In genomic region chr2:163356113-163356840, GRCm38 (mm10) we compare ENCODE assay signal across 12 mouse cellular contexts. TPM values are rescaled to one million over a fixed set of nuclear protein-coding genes. Genes with fewer than 3 reads are reported as not detected.
DNase-seq lines count a peak whose midpoint lies in the region; ATAC-seq and TF ChIP-seq lines count a peak whose summit lies in the region.
"Had no signal": no experiment of that assay in that cellular context is flagged by ENCODE, and none has a peak within 500 bp of the region (broad histone marks: within the 10 kb centered on the region; RNA-seq: fewer than 3 reads in every experiment).

No protein-coding gene starts in this region.

- no peaks in the 10 kb centered on the region for H3K36me3 ChIP-seq in hindbrain, embryonic 12.5 days
- H3K36me3 ChIP-seq in hindbrain, embryonic 13.5 days = no peaks in the 10 kb centered on the region
- no peaks in the 10 kb centered on the region for H3K36me3 ChIP-seq in liver, postnatal 0 days (replicated peaks; ENCODE audit: insufficient read depth, low read length)
- H3K36me3 ChIP-seq: midbrain, embryonic 12.5 days; neural tube, embryonic 13.5 days had no signal

- H3K27me3 ChIP-seq in hindbrain, embryonic 12.5 days = peaks cover 6% of the 10 kb centered on the region; the same call in 1 of the 2 replicates
- 0 out of 2 replicates have a peak, but pooled peaks cover 2% of the 10 kb centered on the region for H3K27me3 ChIP-seq in hindbrain, embryonic 13.5 days
- no peaks in the 10 kb centered on the region for H3K27me3 ChIP-seq in liver, postnatal 0 days (ENCODE audit: insufficient read depth, low read length)
- H3K27me3 ChIP-seq: midbrain, embryonic 12.5 days; neural tube, embryonic 13.5 days had no signal

- no peaks in the 10 kb centered on the region for H3K4me1 ChIP-seq in hindbrain, embryonic 12.5 days
- 0 out of 2 replicates have a peak, but pooled peaks cover 3% of the 10 kb centered on the region for H3K4me1 ChIP-seq in hindbrain, embryonic 13.5 days (replicated peaks)
- H3K4me1 ChIP-seq in liver, postnatal 0 days (ENCODE audit: insufficient read depth) = 0 out of 2 replicates have a peak, but pooled peaks cover 8% of the 10 kb centered on the region
- H3K4me1 ChIP-seq: midbrain, embryonic 12.5 days; neural tube, embryonic 13.5 days had no signal

- WGBS in hindbrain, embryonic 12.5 days = 83% methylated on average over 12 of the region's 12 CpGs
- 85% methylated on average over 12 of the region's 12 CpGs for WGBS in hindbrain, embryonic 13.5 days
- 49% methylated on average over 12 of the region's 12 CpGs for WGBS in liver, postnatal 0 days (ENCODE audit: insufficient replicate concordance)

- 0 out of 2 replicates have a peak overlapping the region, but pooled peaks have one; percentile 12 for H3K27ac ChIP-seq in hindbrain, embryonic 12.5 days
- H3K27ac ChIP-seq in hindbrain, embryonic 13.5 days = no peak overlapping the region
- H3K27ac ChIP-seq in liver, postnatal 0 days (ENCODE audit: low read depth) = peak overlapping the region; percentile 55
- H3K27ac ChIP-seq: midbrain, embryonic 12.5 days; neural tube, embryonic 13.5 days had no signal

- H3K4me2 ChIP-seq in hindbrain, embryonic 12.5 days (replicated peaks) = no peak overlapping the region
- H3K4me2 ChIP-seq in hindbrain, embryonic 13.5 days = no peak overlapping the region
- H3K4me2 ChIP-seq in liver, postnatal 0 days (ENCODE audit: low read depth, low read length) = peak overlapping the region; percentile 63
- H3K4me2 ChIP-seq: midbrain, embryonic 12.5 days; neural tube, embryonic 13.5 days had no signal

- ATAC-seq in hindbrain, embryonic 12.5 days (ENCODE audit: low FRiP score) = no peak
- no peak for ATAC-seq in hindbrain, embryonic 13.5 days (ENCODE audit: low FRiP score)
- ATAC-seq in common myeloid progenitor, adult 5-6 weeks (replicated peaks; ENCODE audit: low read depth, poor library complexity, severe bottlenecking) = 0 out of 2 replicates have a peak, but pooled peaks have one; percentile 29
- ATAC-seq in liver, postnatal 0 days = peak; percentile 90

- TF ChIP-seq EP300 in liver, postnatal 0 days (IDR thresholded peaks at IDR 0.05; ENCODE audit: low read depth) = peak; percentile 88

- no peak overlapping the region for H3K4me3 ChIP-seq in hindbrain, embryonic 12.5 days
- H3K4me3 ChIP-seq in hindbrain, embryonic 13.5 days = no peak overlapping the region
- H3K4me3 ChIP-seq in liver, postnatal 0 days (ENCODE audit: low read depth, low read length) = peak overlapping the region; percentile 34
- H3K4me3 ChIP-seq: midbrain, embryonic 12.5 days; neural tube, embryonic 13.5 days had no signal

- no peak overlapping the region for H3K9ac ChIP-seq in hindbrain, embryonic 12.5 days
- H3K9ac ChIP-seq in hindbrain, embryonic 13.5 days = no peak overlapping the region
- peak overlapping the region; percentile 26; the same call in 1 of the 2 replicates for H3K9ac ChIP-seq in liver, postnatal 0 days (replicated peaks)
- H3K9ac ChIP-seq: midbrain, embryonic 12.5 days; neural tube, embryonic 13.5 days had no signal

- H3K9me3 ChIP-seq in hindbrain, embryonic 12.5 days (replicated peaks) = no peaks in the 10 kb centered on the region
- H3K9me3 ChIP-seq in hindbrain, embryonic 13.5 days = no peaks in the 10 kb centered on the region
- no peaks in the 10 kb centered on the region for H3K9me3 ChIP-seq in liver, postnatal 0 days (ENCODE audit: low read length)
- H3K9me3 ChIP-seq: midbrain, embryonic 12.5 days; neural tube, embryonic 13.5 days had no signal

- no peak for TF ChIP-seq CTCF in liver, postnatal 0 days (IDR thresholded peaks at IDR 0.05; ENCODE audit: low read depth)

- peak; percentile 77 for DNase-seq in R1 (ENCODE audit: low read depth, low spot score)
- DNase-seq in liver, postnatal 0 days = peak; percentile 39
- DNase-seq in ovary, adult 18-20 months (ENCODE audit: low spot score) = no peak
- no peak for DNase-seq in left cerebral cortex, adult 8-10 months (ENCODE audit: low spot score in 2 of 2)
- DNase-seq: adrenal gland, postnatal 10 days; cerebellum, postnatal 10 days; lung, adult 18-20 months had no signal

RNA-seq across cellular contexts. Expression of gene Jph2, which starts 41.5 kb away (rescaled TPM):
- 0.76 and 1.2 TPM in 2 replicates for polyA plus RNA-seq in hindbrain, embryonic 12.5 days (2016; fragmentation: Nextera tagmentation; extraction: Ambion mirVana)
- polyA plus RNA-seq in hindbrain, embryonic 13.5 days (2015; fragmentation: Nextera tagmentation; extraction: Ambion mirVana) = 0.38 and 0.49 TPM in 2 replicates
- total RNA-seq in common myeloid progenitor, adult 5-6 weeks (2017) = not detected in 2 replicates
- polyA plus RNA-seq in liver, postnatal 0 days (2015; fragmentation: Nextera tagmentation; extraction: Ambion mirVana) = 0.11 and 0.19 TPM in 2 replicates
- total RNA-seq in left cerebral cortex, adult 8-10 months (2022) = under 1 TPM; 0.49 to 0.85 (median 0.71) TPM

Comparison
In these comparisons a context has a peak if more than half of its experiments do, and no peak if none do; other contexts are left out.
1. ATAC-seq: peak in common myeloid progenitor, adult 5-6 weeks (single experiment) and liver, postnatal 0 days (single experiment); none in hindbrain, embryonic 12.5 days (single experiment) and hindbrain, embryonic 13.5 days (single experiment).
2. DNase-seq: peak in R1 (single experiment) and liver, postnatal 0 days (single experiment); none in ovary, adult 18-20 months (single experiment) and left cerebral cortex, adult 8-10 months (0 of 2).